Mouse (Mus musculus) C2C12 (cell line): ENCODE results near the gene Tnn.

Experiments used
- CEBPB ChIP-seq: IDR thresholded peaks from one replicate; pipeline ENCODE4 v1.6.1; 2011; ENCODE audit warnings: low read depth, mild to moderate bottlenecking, control low read depth, moderate library complexity
- CTCF ChIP-seq: IDR thresholded peaks from one replicate; pipeline ENCODE4 v1.5.1; 2011; ENCODE audit not compliant: control insufficient read depth, insufficient read depth, insufficient read length
- FOSL1 ChIP-seq: IDR thresholded peaks from one replicate; pipeline ENCODE4 v1.8.0; 2011; ENCODE audit warnings: mild to moderate bottlenecking, low read length; ENCODE audit not compliant: poor library complexity, insufficient read depth, severe bottlenecking
- MAX ChIP-seq: IDR thresholded peaks from one replicate; pipeline ENCODE4 v1.6.1; 2011; ENCODE audit warnings: mild to moderate bottlenecking, control low read depth
- MYOD1 ChIP-seq: IDR thresholded peaks from one replicate; pipeline ENCODE4 v1.6.1; 2011; ENCODE audit warnings: low read depth; ENCODE audit not compliant: control insufficient read depth, insufficient read length

- no peak for TF ChIP-seq CTCF
- no peak for TF ChIP-seq MYOD1
- no peak for TF ChIP-seq MAX
- no peak for TF ChIP-seq CEBPB
- TF ChIP-seq FOSL1, result no peak
Observed at GRCm38 (mm10) chr1:160042351-160042750, 111.0 kb downstream of the Tnn start.
